Mouse (Mus musculus) bone marrow, adult 2 months (tissue): Measurements from ENCODE around the gene Pakap. TPM values are rescaled to one million over a fixed set of nuclear protein-coding genes. Genes with fewer than 3 reads are reported as not detected.

ENCODE experiments used
- H3K27ac ChIP-seq: fragments of 200-500 bp; 2 replicates; pipeline ENCODE4 v1.5.1; 2012; ENCODE audit warnings: low read depth, mild to moderate bottlenecking, control low read depth, inconsistent platforms, low read length; ENCODE audit not compliant: control insufficient read depth, poor library complexity, insufficient read depth
- H3K4me1 ChIP-seq: fragments of 200-500 bp; 2 replicates; pipeline ENCODE4 v1.6.1; 2011; ENCODE audit warnings: low read length; ENCODE audit not compliant: control insufficient read depth, insufficient read depth
- H3K4me3 ChIP-seq: fragments of 200-500 bp; replicated peaks from 2 replicates; pipeline ENCODE3; 2011; ENCODE audit warnings: mild to moderate bottlenecking, low read depth, low read length, control low read depth; ENCODE audit not compliant: control insufficient read depth
- CTCF ChIP-seq: fragments of 200-500 bp; IDR thresholded peaks from 2 replicates; pipeline ENCODE4 v1.5.1; 2011; ENCODE audit warnings: low read length, control low read depth; ENCODE audit not compliant: control insufficient read depth, insufficient read depth
- POLR2A ChIP-seq: fragments of 200-500 bp; IDR thresholded peaks from 2 replicates; pipeline ENCODE4 v1.6.1; 2011; ENCODE audit warnings: low read depth, mild to moderate bottlenecking, control low read depth, low read length, borderline replicate concordance; ENCODE audit not compliant: control insufficient read depth
- WGBS: fragments of 180-500 bp; shearing (Covaris S2); methylation state at CpG from one replicate; pipeline ENCODE4 v1.1.7; 2018; 5-methylcytosine and 5-hydroxymethylcytosine counted together
- polyA plus RNA-seq: library from polyadenylated mRNA; stranded (reverse); fragments of >200 nt; gene quantifications from 2 replicates; pipeline ENCODE4 v1.2.4, GENCODE M21; 2011; ENCODE audit warnings: low replicate concordance; ENCODE audit not compliant: missing spikeins, insufficient read depth, insufficient read length

Pakap gene
- polyA plus RNA-seq, 1 experiment = 1.9 TPM

DNA sequence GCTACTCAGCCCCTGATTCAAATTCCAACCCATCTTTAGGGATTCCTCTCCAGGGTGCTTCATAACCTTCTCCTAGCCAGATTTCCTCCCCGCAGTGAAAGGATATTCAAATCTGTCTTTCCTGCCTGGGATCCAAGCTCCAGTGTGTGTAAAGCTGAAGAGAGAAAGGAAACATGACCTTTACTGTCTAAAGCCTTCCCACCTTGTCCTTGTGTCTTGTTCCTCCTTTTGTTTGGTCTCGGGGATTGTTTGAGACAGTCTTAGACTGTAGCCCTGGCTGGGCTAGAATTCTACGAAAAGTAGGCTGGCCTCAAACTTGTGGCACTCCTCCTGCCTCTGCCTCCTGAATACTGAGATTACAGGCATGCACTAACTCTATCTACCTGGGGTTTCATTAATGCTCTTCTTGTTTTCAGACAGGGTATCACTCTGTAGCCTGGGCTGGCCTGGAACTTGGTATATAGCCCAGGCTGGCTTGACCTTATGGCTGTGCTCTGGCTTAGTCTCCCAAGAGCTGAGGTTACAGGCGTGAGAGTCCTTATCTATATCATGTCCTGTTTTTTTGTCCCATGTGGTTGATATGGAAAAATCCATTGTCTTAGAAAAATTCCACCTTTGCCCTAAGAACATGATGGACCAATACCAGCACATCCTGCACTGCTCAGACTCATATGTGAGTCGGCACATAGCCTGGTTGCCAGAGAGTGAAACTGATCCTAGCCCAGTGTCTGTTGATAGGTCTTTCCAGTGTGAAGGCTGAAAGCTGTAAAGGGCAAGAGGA is 126.6 kb downstream of the Pakap start:
- WGBS = 73% methylated on average over 5 of the region's 5 CpGs
- TF ChIP-seq CTCF = no peak
- TF ChIP-seq POLR2A = no peak
- Histone ChIP-seq H3K4me1 (no peaks in the 10 kb centered on the region), H3K27ac (no peak overlapping the region), H3K4me3 (no peak overlapping the region)

DNA sequence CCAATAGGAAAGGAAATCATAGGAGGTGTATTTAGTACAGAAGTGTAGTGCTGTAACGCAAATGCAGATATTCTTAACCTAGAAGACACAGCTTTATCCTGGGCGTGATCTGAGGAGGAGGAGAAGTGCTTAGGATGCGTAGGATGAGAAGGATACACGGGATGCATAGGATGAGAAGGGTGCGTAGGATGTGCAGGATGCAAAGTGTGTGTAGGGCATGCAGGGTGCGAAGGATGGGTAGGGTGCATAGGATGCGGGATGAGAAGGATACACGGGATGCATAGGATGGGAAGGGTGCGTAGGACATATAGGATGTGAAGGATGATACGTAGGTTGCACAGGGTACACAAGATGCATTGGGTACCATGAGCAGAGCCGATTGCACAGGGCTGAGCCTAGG is 129.0 kb downstream of the Pakap start:
- TF ChIP-seq POLR2A (no peak), CTCF (no peak)
- WGBS = 85% methylated on average over 11 of the region's 11 CpGs
- H3K4me1 ChIP-seq = no peaks in the 10 kb centered on the region
- H3K27ac ChIP-seq = no peak overlapping the region
- no peak overlapping the region for H3K4me3 ChIP-seq

DNA sequence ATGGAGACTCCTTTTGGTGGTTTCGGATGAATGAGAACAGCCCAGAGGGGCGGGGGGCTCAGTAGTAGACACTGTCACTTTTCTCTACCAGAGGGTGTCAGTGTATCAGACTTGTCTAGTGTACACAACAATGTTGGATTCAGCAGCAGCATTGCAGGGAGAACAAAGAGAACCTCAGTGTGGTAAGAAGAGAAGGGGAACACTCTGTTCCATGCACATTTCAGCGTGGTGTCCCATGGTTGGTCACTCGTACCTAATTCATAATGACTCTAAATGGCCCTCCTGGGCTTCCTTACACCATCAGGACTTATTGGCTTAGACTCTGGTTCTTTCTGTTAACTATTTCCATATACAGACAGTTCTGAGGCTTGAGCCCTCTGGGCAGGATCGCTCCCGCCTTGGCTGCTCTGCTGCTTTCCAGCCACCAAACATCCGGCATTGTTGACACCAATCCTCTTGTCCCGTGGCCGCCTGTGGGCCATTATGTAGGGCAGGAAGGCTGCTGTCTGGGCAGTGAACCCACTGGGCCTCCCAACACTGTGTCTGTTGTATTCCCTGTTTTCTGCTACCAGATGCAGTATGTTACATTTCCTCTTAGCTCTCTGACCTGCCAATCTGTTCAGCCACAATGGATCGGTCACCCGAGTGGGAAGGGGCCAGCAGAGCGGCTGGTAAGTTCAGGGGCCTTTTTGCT is 130.1 kb downstream of the Pakap start:
- H3K4me3 ChIP-seq = no peak overlapping the region
- H3K27ac ChIP-seq = no peak overlapping the region
- TF ChIP-seq POLR2A = no peak
- TF ChIP-seq CTCF = no peak
- WGBS = 78% methylated on average over 12 of the region's 12 CpGs
- H3K4me1 ChIP-seq = no peaks in the 10 kb centered on the region

DNA sequence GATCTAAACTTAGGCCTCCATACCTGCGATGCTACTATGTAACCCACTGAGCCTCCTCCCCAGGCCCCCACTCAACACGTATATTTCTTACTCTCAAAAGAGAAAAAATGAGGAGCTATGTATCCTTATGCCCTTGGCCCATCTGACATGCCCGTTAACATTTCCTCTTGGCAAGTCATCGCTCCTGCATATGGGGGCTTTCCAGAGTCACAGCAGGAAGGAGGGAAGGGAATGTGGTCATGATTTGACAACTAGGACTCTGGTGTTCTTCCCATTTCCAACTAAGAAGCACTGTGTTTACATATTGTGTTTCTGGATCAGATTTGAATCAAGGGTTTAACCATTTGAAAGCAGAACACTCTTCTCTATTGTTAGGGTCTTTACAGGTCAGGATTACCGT is 133.6 kb downstream of the Pakap start:
- H3K27ac ChIP-seq = no peak overlapping the region
- no peaks in the 10 kb centered on the region for H3K4me1 ChIP-seq
- no peak for TF ChIP-seq POLR2A
- no peak for TF ChIP-seq CTCF
- WGBS = 63% methylated on average over 5 of the region's 5 CpGs
- no peak overlapping the region for H3K4me3 ChIP-seq

DNA sequence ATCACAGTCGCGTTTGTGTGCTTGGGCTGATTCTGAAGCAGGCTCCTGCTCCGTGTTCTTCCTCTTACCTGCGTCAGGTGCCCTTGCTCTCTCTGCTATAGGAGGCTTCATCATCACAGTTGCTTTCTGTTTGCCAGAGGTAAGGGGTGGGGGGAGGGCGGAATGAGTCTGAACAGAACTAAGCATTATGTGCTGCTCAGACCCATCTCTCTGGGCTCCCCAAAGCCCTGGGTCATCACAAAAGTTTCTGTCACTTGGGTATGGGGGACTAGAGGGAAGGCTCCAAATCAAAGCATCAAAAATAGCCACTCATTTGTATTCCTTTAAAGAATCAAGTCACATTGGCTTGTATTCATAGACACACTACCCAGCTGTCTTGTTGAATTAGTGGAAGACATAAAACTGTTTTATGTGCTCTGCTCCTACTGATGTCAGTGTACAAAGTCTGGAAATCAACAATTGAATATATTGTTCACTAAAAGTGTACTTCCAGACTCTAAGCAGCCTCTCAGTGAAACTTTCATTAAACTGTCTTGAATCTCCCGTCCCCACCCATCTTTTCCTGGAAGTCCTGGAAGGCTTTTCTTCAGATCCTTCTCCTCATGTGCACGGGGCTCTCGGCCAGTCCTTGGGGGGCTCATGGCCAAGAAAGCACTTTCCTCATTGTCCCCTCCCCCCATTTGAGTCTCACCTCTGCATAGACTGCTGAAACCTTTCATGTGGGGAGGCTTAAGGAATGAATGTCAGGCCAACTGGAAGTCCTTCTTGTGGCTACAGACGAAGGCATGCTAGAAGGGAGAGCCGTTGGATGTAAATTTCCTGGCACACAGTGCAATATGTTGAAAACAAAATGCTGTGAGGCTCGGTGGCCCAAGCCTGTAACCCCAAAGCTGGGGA is 135.8 kb downstream of the Pakap start:
- Histone ChIP-seq H3K4me1 (no peaks in the 10 kb centered on the region), H3K4me3 (no peak overlapping the region), H3K27ac (no peak overlapping the region)
- no peak for TF ChIP-seq POLR2A
- no peak for TF ChIP-seq CTCF
- WGBS = 81% methylated on average over 11 of the region's 11 CpGs

DNA sequence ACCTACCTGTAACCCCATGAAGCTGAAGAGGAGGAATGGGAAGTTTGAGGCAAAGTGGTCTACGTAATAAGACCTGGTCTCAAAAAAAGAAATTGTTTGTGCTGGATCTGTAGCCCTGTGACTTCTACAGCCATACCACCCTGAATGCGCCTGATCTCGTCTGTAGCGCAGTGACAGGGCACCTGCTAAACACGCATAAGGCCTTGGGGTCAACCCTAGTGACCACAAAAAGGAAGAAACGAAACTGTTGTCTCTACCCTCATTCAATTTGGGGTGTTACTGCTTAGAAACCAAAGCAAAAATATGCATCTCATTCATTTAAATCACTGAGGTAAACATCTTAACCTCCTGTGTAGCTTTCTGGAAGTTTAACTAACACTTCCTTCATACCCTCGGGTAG is 136.6 kb downstream of the Pakap start:
- H3K4me1 ChIP-seq = no peaks in the 10 kb centered on the region
- H3K27ac ChIP-seq = no peak overlapping the region
- TF ChIP-seq CTCF (no peak), POLR2A (no peak)
- H3K4me3 ChIP-seq = no peak overlapping the region
- 55% methylated on average over 7 of the region's 7 CpGs for WGBS

DNA sequence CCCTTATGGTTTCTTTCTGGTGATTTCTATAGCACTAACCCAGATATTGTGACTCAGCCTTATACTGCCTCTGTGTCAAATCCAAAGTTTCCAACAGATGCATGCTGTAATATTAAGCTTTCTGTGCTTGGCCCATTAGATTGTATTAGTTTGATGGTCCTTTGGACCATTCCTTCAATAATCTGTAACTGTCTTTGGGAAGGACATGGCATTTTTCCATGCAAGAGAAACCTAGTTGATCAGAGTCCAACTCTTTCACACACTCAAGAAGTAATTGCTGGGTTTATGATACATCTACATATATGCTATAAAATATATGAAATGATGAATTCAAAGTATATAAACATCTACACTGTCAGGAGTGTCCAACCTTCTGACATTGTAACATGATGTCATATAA is 147.9 kb downstream of the Pakap start:
- TF ChIP-seq CTCF = no peak
- TF ChIP-seq POLR2A = no peak
- Histone ChIP-seq H3K4me3 (no peak overlapping the region), H3K4me1 (no peaks in the 10 kb centered on the region), H3K27ac (no peak overlapping the region)

DNA sequence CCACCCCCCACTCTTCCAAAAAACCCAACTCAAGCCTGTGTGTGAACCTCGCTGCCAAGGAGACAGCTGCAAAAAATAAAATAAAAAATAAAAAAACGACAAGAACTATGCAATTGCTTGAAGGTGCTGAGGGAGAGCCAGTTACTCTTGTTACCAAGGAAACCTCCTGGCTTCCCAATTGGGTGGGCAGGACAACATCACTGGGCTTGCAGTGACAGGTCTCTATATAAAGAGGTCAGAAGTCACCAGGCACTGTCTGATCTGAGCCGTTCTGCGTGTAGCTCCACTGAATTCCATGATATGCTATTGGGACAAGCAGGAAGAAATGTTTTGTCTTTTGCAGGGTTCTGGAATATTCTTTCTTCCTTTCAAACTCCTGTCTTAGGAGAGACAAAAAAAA is 148.8 kb downstream of the Pakap start:
- no peak overlapping the region for H3K4me3 ChIP-seq
- no peaks in the 10 kb centered on the region for H3K4me1 ChIP-seq
- TF ChIP-seq POLR2A (no peak), CTCF (no peak)
- whole genome bisulfite sequencing = 75% methylated on average over 4 of the region's 4 CpGs
- H3K27ac ChIP-seq = no peak overlapping the region
